Mouse (Mus musculus) gastrocnemius, postnatal 36 days (tissue): ENCODE results near the gene Strip1. TPM values are rescaled to one million over a fixed set of nuclear protein-coding genes. Genes with fewer than 3 reads are reported as not detected.

Experiments used
- total RNA-seq, 2 experiments: library from RNA; stranded (reverse); gene quantifications; 2 replicates each; pipeline ENCODE4 v1.2.3; 2021

The Strip1 gene
- total RNA-seq, 2 experiments from 2014 or later, result 14.4 to 14.7 TPM

Other genes with a start within 250 kb of the Strip1 start
- gene Kcnc4, start 172.1 kb downstream of the Strip1 start, total RNA-seq, result 10 to 100 TPM; 72.7 to 86.8 TPM
- 1 to 10 TPM in 1 of 2 experiments, under 1 TPM in 1; 0.26 to 1.4 TPM for gene Slc6a17, start 113.7 kb downstream of the Strip1 start, total RNA-seq
- not detected for gene Ubl4b, start 76.6 kb downstream of the Strip1 start, total RNA-seq
- gene Alx3, start 36.7 kb downstream of the Strip1 start, total RNA-seq, result not detected
- gene Gm10961, start 372 bp downstream of the Strip1 start, total RNA-seq, result not detected
- 10 to 100 TPM; 25.0 to 28.9 TPM for gene Ahcyl1, start 64.9 kb upstream of the Strip1 start, total RNA-seq
- gene Csf1, start 128.8 kb upstream of the Strip1 start, total RNA-seq, result 1 to 10 TPM; 6.0 to 9.7 TPM
- not detected for gene Eps8l3, start 245.5 kb upstream of the Strip1 start, total RNA-seq